Mouse (Mus musculus): ENCODE results near the gene Hic2. TPM values are rescaled to one million over a fixed set of nuclear protein-coding genes. Genes with fewer than 3 reads are reported as not detected.
A peak's percentile ranks its signal among the peaks of the same experiment; 100 is the strongest.

Gene Hic2
- polyA plus RNA-seq, 1 experiment, result 1.2 TPM

- Histone ChIP-seq H3K27me3 (ENCODE audit: control insufficient read depth, insufficient read depth, low read length) (no peaks in the 10 kb centered on the region), H3K4me3 (ENCODE audit: extremely low read depth, insufficient read depth, insufficient read length) (no peak overlapping the region), H3K36me3 (ENCODE audit: control insufficient read depth, insufficient read depth, low read length) (no peaks in the 10 kb centered on the region), H3K27ac (ENCODE audit: insufficient read depth, low read length) (no peak overlapping the region), H3K4me1 (ENCODE audit: control insufficient read depth, insufficient read depth, insufficient read length) (no peaks in the 10 kb centered on the region)
- WGBS, result 73% methylated on average over 4 of the region's 4 CpGs
- DNase-seq (ENCODE audit: low read depth in 1 of 2, low spot score in 2 of 2), result peak in 1 of 2 experiments; percentile 34
- TF ChIP-seq CTCF (IDR thresholded peaks at IDR 0.05; ENCODE audit: extremely low read depth, insufficient read depth, insufficient read length, insufficient replicate concordance) (no peak), POLR2A (IDR thresholded peaks at IDR 0.05; ENCODE audit: low read depth, low read length) (no peak)
Observed at GRCm38 (mm10) chr16:17271124-17271523, 37.8 kb downstream of the Hic2 start.

- 79% methylated on average over 6 of the region's 6 CpGs for WGBS
Observed at GRCm38 (mm10) chr16:17271856-17272255, 38.5 kb downstream of the Hic2 start.

GRCm38 (mm10) chr16:17275721-17276120 is 42.3 kb downstream of the Hic2 start, which contains the start of gene Tmem191c:
TSS of gene Tmem191c (plus strand) at chr16:17276077.
- 62% methylated on average over 7 of the region's 7 CpGs for WGBS
- H3K27me3 ChIP-seq (ENCODE audit: control insufficient read depth, insufficient read depth, low read length), result no peaks in the 10 kb centered on the region
- H3K4me1 ChIP-seq (ENCODE audit: control insufficient read depth, insufficient read depth, insufficient read length), result peaks cover 10% of the 10 kb centered on the region
- H3K27ac ChIP-seq (ENCODE audit: insufficient read depth, low read length), result peak within 1 kb of the TSS; percentile 31; the same call in 1 of the 2 replicates
- peak within 1 kb of the TSS; percentile 78 for H3K4me3 ChIP-seq (ENCODE audit: extremely low read depth, insufficient read depth, insufficient read length)
- DNase-seq (ENCODE audit: low read depth in 1 of 2, low spot score in 2 of 2), result no peak
- TF ChIP-seq POLR2A (IDR thresholded peaks at IDR 0.05; ENCODE audit: low read depth, low read length) (no peak), CTCF (IDR thresholded peaks at IDR 0.05; ENCODE audit: extremely low read depth, insufficient read depth, insufficient read length, insufficient replicate concordance) (no peak)
- H3K36me3 ChIP-seq (ENCODE audit: control insufficient read depth, insufficient read depth, low read length), result peaks cover 2% of the 10 kb centered on the region; the same call in 1 of the 2 replicates

More at GRCm38 (mm10) chr16:17271856-17272255, 38.5 kb downstream of the Hic2 start:
- TF ChIP-seq CTCF (IDR thresholded peaks at IDR 0.05; ENCODE audit: extremely low read depth, insufficient read depth, insufficient read length, insufficient replicate concordance) (no peak), POLR2A (IDR thresholded peaks at IDR 0.05; ENCODE audit: low read depth, low read length) (no peak)
- H3K27me3 ChIP-seq (ENCODE audit: control insufficient read depth, insufficient read depth, low read length), result no peaks in the 10 kb centered on the region
- DNase-seq (ENCODE audit: low read depth in 1 of 2, low spot score in 2 of 2), result no peak
- no peak overlapping the region for H3K4me3 ChIP-seq (ENCODE audit: extremely low read depth, insufficient read depth, insufficient read length)
- H3K36me3 ChIP-seq (ENCODE audit: control insufficient read depth, insufficient read depth, low read length), result no peaks in the 10 kb centered on the region
- no peak overlapping the region for H3K27ac ChIP-seq (ENCODE audit: insufficient read depth, low read length)
- no peaks in the 10 kb centered on the region for H3K4me1 ChIP-seq (ENCODE audit: control insufficient read depth, insufficient read depth, insufficient read length)

- peaks cover 5% of the 10 kb centered on the region; the same call in 1 of the 2 replicates for H3K36me3 ChIP-seq (ENCODE audit: control insufficient read depth, insufficient read depth, low read length)
- peaks cover 10% of the 10 kb centered on the region for H3K4me1 ChIP-seq (ENCODE audit: control insufficient read depth, insufficient read depth, insufficient read length)
- peak overlapping the region; percentile 78 for H3K4me3 ChIP-seq (ENCODE audit: extremely low read depth, insufficient read depth, insufficient read length)
- H3K27me3 ChIP-seq (ENCODE audit: control insufficient read depth, insufficient read depth, low read length), result no peaks in the 10 kb centered on the region
- WGBS, result under 1% methylated on average over 61 of the region's 62 CpGs
- peak; percentile 71 to 92 for DNase-seq (ENCODE audit: low read depth in 1 of 2, low spot score in 2 of 2)
- TF ChIP-seq CTCF (IDR thresholded peaks at IDR 0.05; ENCODE audit: extremely low read depth, insufficient read depth, insufficient read length, insufficient replicate concordance) (peak; percentile 74; the same call in 1 of the 2 replicates), POLR2A (IDR thresholded peaks at IDR 0.05; ENCODE audit: low read depth, low read length) (no peak)
- peak overlapping the region; percentile 31; the same call in 1 of the 2 replicates for H3K27ac ChIP-seq (ENCODE audit: insufficient read depth, low read length)
Observed at GRCm38 (mm10) chr16:17276164-17277151, 43.1 kb downstream of the Hic2 start.

GRCm38 (mm10) chr16:17277342-17278211 is 44.2 kb downstream of the Hic2 start:
- Histone ChIP-seq H3K36me3 (ENCODE audit: control insufficient read depth, insufficient read depth, low read length) (peaks cover 12% of the 10 kb centered on the region), H3K4me3 (ENCODE audit: extremely low read depth, insufficient read depth, insufficient read length) (peak overlapping the region; percentile 78; the same call in 1 of the 2 replicates), H3K4me1 (ENCODE audit: control insufficient read depth, insufficient read depth, insufficient read length) (peaks cover 10% of the 10 kb centered on the region), H3K27ac (ENCODE audit: insufficient read depth, low read length) (no peak overlapping the region), H3K27me3 (ENCODE audit: control insufficient read depth, insufficient read depth, low read length) (no peaks in the 10 kb centered on the region)
- TF ChIP-seq CTCF (IDR thresholded peaks at IDR 0.05; ENCODE audit: extremely low read depth, insufficient read depth, insufficient read length, insufficient replicate concordance) (no peak), POLR2A (IDR thresholded peaks at IDR 0.05; ENCODE audit: low read depth, low read length) (no peak)
- peak in 1 of 2 experiments; percentile 26 for DNase-seq (ENCODE audit: low read depth in 1 of 2, low spot score in 2 of 2)
- WGBS, result 7% methylated on average over 61 of the region's 61 CpGs

- Histone ChIP-seq H3K4me1 (ENCODE audit: control insufficient read depth, insufficient read depth, insufficient read length) (peaks cover 10% of the 10 kb centered on the region), H3K4me3 (ENCODE audit: extremely low read depth, insufficient read depth, insufficient read length) (no peak overlapping the region), H3K27ac (ENCODE audit: insufficient read depth, low read length) (no peak overlapping the region), H3K36me3 (ENCODE audit: control insufficient read depth, insufficient read depth, low read length) (peaks cover 27% of the 10 kb centered on the region), H3K27me3 (ENCODE audit: control insufficient read depth, insufficient read depth, low read length) (no peaks in the 10 kb centered on the region)
- 92% methylated on average over 11 of the region's 11 CpGs for WGBS
- DNase-seq (ENCODE audit: low read depth in 1 of 2, low spot score in 2 of 2), result no peak
- TF ChIP-seq CTCF (IDR thresholded peaks at IDR 0.05; ENCODE audit: extremely low read depth, insufficient read depth, insufficient read length, insufficient replicate concordance) (no peak), POLR2A (IDR thresholded peaks at IDR 0.05; ENCODE audit: low read depth, low read length) (no peak)
Observed at GRCm38 (mm10) chr16:17280471-17280870, 47.1 kb downstream of the Hic2 start.
